Mouse (Mus musculus) embryonic fibroblast, embryonic 13.5 days (primary cell): ENCODE results near the gene Cyb5d1.

Source experiments
- CTCF ChIP-seq: IDR thresholded peaks from 2 replicates; pipeline ENCODE4 v1.5.1; 2011; ENCODE audit warnings: mild to moderate bottlenecking, control low read depth, low read length, moderate library complexity, borderline replicate concordance; ENCODE audit not compliant: insufficient read depth
- POLR2A ChIP-seq: IDR thresholded peaks from 2 replicates; pipeline ENCODE4 v1.6.1; 2011; ENCODE audit warnings: low read depth, mild to moderate bottlenecking, control low read depth, low read length, moderate library complexity

GRCm38 (mm10) chr11:69364910-69365309, 30.5 kb downstream of the Cyb5d1 start:
- peak; percentile 8; the same call in 1 of the 2 replicates for TF ChIP-seq POLR2A
- TF ChIP-seq CTCF, result no peak
